Mouse (Mus musculus) forebrain, embryonic 12.5 days (tissue): ENCODE results near the gene Apod. TPM values are rescaled to one million over a fixed set of nuclear protein-coding genes. Genes with fewer than 3 reads are reported as not detected.
A peak's percentile ranks its signal among the peaks of the same experiment; 100 is the strongest.
"Not testable (repeated sequence)": the region's sequence is repeated elsewhere in the genome, so short reads cannot be mapped to it uniquely, and the experiment has no call there.

Source experiments
- ATAC-seq: fragments of 200-750 bp; cut with Nextera tagmentation; 2 replicates; pipeline ENCODE4 v1.8.0; 2017; ENCODE audit warnings: moderate TSS enrichment; ENCODE audit not compliant: low FRiP score
- H3K27ac ChIP-seq: fragments of 300-500 bp; sonication (generic); 2 replicates; pipeline ENCODE4 v1.5.1; 2016; ENCODE audit warnings: mild to moderate bottlenecking
- H3K27me3 ChIP-seq: fragments of 300-500 bp; sonication (generic); 2 replicates; pipeline ENCODE4 v1.6.1; 2016; ENCODE audit warnings: mild to moderate bottlenecking
- H3K36me3 ChIP-seq: fragments of 300-500 bp; sonication (generic); replicated peaks from 2 replicates; pipeline ENCODE4 v1.6.1; 2016; ENCODE audit warnings: mild to moderate bottlenecking
- H3K4me1 ChIP-seq: fragments of 300-500 bp; sonication (generic); 2 replicates; pipeline ENCODE4 v1.6.1; 2016
- H3K4me2 ChIP-seq: fragments of 300-500 bp; sonication (generic); 2 replicates; pipeline ENCODE4 v1.6.1; 2016; ENCODE audit warnings: mild to moderate bottlenecking, moderate library complexity
- H3K4me3 ChIP-seq: fragments of 300-500 bp; sonication (generic); replicated peaks from 2 replicates; pipeline ENCODE4 v1.5.1; 2016; ENCODE audit warnings: mild to moderate bottlenecking
- H3K9ac ChIP-seq: fragments of 300-500 bp; sonication (generic); 2 replicates; pipeline ENCODE4 v1.6.1; 2016; ENCODE audit warnings: mild to moderate bottlenecking
- H3K9me3 ChIP-seq: fragments of 300-500 bp; sonication (generic); 2 replicates; pipeline ENCODE4 v1.6.1; 2016
- WGBS: fragments of 180-500 bp; shearing (Covaris S2); methylation state at CpG from one replicate; pipeline ENCODE4 v1.1.7; 2016; 5-methylcytosine and 5-hydroxymethylcytosine counted together
- polyA plus RNA-seq: library from polyadenylated mRNA; unstranded; fragments of >200 nt; fragmentation: Nextera tagmentation; extraction: Ambion mirVana; gene quantifications from 2 replicates; pipeline ENCODE4 v1.2.1, GENCODE M21; 2016

Gene Apod
- polyA plus RNA-seq, 1 experiment from 2014 or later: 41.7 TPM

GRCm38 (mm10) chr16:31319723-31320122 lies 5.1 kb upstream of the Apod start:
- not testable (repeated sequence) for H3K9ac ChIP-seq, ATAC-seq, H3K36me3 ChIP-seq, H3K4me3 ChIP-seq, H3K27ac ChIP-seq, H3K9me3 ChIP-seq, H3K27me3 ChIP-seq, H3K4me2 ChIP-seq
- 82% methylated on average over 3 of the region's 3 CpGs for WGBS
- peaks cover 14% of the 10 kb centered on the region for H3K4me1 ChIP-seq

- Histone ChIP-seq H3K4me3 (no peak overlapping the region), H3K9me3 (no peaks in the 10 kb centered on the region), H3K4me2 (no peak overlapping the region), H3K36me3 (no peaks in the 10 kb centered on the region), H3K4me1 (peaks cover 16% of the 10 kb centered on the region), H3K9ac (no peak overlapping the region), H3K27me3 (no peaks in the 10 kb centered on the region), H3K27ac (no peak overlapping the region)
- WGBS: 76% methylated on average over 4 of the region's 4 CpGs
- no peak for ATAC-seq
Observed at GRCm38 (mm10) chr16:31319316-31319715, 4.7 kb upstream of the Apod start.

DNA sequence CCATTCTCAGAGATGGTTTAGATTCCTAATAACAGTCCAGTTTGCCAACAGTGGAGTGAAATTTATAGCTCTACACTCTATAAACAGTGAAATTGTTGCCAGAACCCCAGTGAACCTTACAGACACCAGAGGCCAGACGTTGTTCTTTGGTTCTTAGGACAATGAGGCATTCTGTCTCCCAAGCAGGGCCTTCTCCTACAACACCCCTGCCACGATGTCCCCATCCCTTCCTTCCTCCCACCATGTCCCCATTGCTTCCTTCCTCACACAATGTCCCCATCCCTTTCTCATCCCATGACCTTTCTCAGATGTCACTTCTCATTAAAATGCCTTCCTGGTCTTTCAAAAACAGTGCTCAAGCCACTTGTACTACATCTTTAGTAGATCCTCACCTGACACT lies 3.8 kb upstream of the Apod start:
- H3K9ac ChIP-seq: no peak overlapping the region
- peaks cover 21% of the 10 kb centered on the region for H3K4me1 ChIP-seq
- H3K27ac ChIP-seq: no peak overlapping the region
- H3K4me3 ChIP-seq: no peak overlapping the region
- 83% methylated on average over 2 of the region's 2 CpGs for WGBS
- no peaks in the 10 kb centered on the region for H3K27me3 ChIP-seq
- no peaks in the 10 kb centered on the region for H3K9me3 ChIP-seq
- no peak for ATAC-seq
- H3K36me3 ChIP-seq: no peaks in the 10 kb centered on the region
- H3K4me2 ChIP-seq: no peak overlapping the region

GRCm38 (mm10) chr16:31316246-31317143 lies 1.9 kb upstream of the Apod start:
- 0 out of 2 replicates have a peak overlapping the region, but pooled peaks have one; percentile 31 for H3K27ac ChIP-seq

DNA sequence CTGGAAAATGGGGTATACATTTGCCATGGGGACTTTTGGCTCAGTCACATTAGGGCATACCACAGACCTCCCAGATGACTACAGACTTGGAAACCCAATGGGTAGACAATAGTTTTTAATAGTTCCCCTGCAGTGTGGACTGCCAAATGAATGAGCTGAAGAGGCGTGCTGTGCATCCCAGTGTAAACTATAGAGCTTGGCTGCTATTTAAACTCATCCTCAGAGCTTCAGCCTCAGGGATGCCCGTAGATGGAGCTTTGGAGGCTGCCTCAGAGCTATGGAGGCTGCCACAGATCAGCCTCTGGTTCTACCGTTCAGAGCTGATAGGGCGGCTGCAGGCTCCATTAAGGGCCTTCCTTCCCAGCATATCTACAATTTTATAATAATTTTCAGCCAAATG lies 686 bp upstream of the Apod start:
- Histone ChIP-seq H3K4me1 (peaks cover 11% of the 10 kb centered on the region), H3K36me3 (no peaks in the 10 kb centered on the region), H3K4me2 (no peak overlapping the region), H3K9me3 (no peaks in the 10 kb centered on the region), H3K27me3 (no peaks in the 10 kb centered on the region), H3K27ac (no peak overlapping the region), H3K4me3 (no peak overlapping the region), H3K9ac (no peak overlapping the region)
- WGBS: 78% methylated on average over 4 of the region's 4 CpGs
- no peak for ATAC-seq

More at GRCm38 (mm10) chr16:31316246-31317143, 1.9 kb upstream of the Apod start:
- not testable (repeated sequence) for H3K4me3 ChIP-seq, H3K4me2 ChIP-seq, ATAC-seq, H3K9me3 ChIP-seq, H3K27me3 ChIP-seq, H3K36me3 ChIP-seq, H3K9ac ChIP-seq
- peaks cover 16% of the 10 kb centered on the region for H3K4me1 ChIP-seq
- 72% methylated on average over 12 of the region's 12 CpGs for whole genome bisulfite sequencing

- Histone ChIP-seq H3K36me3 (no peaks in the 10 kb centered on the region), H3K9me3 (no peaks in the 10 kb centered on the region), H3K27ac (no peak overlapping the region), H3K27me3 (no peaks in the 10 kb centered on the region), H3K9ac (no peak overlapping the region), H3K4me1 (peaks cover 11% of the 10 kb centered on the region), H3K4me3 (no peak overlapping the region), H3K4me2 (no peak overlapping the region)
- 78% methylated on average over 2 of the region's 2 CpGs for WGBS
- no peak for ATAC-seq
Observed at GRCm38 (mm10) chr16:31313611-31314010, 997 bp downstream of the Apod start.

DNA sequence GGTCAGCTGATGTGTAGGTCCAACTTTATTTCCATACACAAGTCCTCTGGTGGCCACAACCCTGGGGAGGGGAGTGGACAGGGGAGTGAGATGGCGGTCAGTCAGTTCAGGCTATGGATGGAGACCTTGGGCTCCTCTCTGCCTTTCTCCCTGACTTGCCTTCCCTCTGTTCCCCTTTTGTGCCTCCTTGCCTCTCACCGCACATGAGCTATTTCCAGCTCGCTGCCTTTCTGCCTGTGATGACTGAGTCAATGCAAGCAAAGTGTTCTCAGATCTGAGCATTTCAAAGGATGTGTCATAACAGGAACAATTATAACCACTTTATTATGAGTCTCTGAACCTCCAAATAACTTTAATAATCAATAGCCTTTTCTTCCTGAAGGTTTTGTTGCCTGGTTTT lies 2.3 kb downstream of the Apod start:
- Histone ChIP-seq H3K9ac (no peak overlapping the region), H3K4me3 (no peak overlapping the region), H3K4me2 (no peak overlapping the region), H3K27ac (no peak overlapping the region), H3K36me3 (no peaks in the 10 kb centered on the region), H3K27me3 (no peaks in the 10 kb centered on the region), H3K9me3 (no peaks in the 10 kb centered on the region), H3K4me1 (peaks cover 11% of the 10 kb centered on the region)
- no peak for ATAC-seq
- WGBS: 68% methylated on average over 3 of the region's 3 CpGs

GRCm38 (mm10) chr16:31305199-31305919 lies 9.2 kb downstream of the Apod start:
- no peaks in the 10 kb centered on the region for H3K36me3 ChIP-seq
- WGBS: 76% methylated on average over 5 of the region's 5 CpGs
- no peak overlapping the region for H3K9ac ChIP-seq
- ATAC-seq: no peak
- no peaks in the 10 kb centered on the region for H3K27me3 ChIP-seq
- no peak overlapping the region for H3K4me2 ChIP-seq
- peaks cover 10% of the 10 kb centered on the region for H3K4me1 ChIP-seq
- no peak overlapping the region for H3K4me3 ChIP-seq
- H3K27ac ChIP-seq: no peak overlapping the region
- no peaks in the 10 kb centered on the region for H3K9me3 ChIP-seq

GRCm38 (mm10) chr16:31303276-31303675 lies 11.3 kb downstream of the Apod start:
- H3K9me3 ChIP-seq: no peaks in the 10 kb centered on the region

DNA sequence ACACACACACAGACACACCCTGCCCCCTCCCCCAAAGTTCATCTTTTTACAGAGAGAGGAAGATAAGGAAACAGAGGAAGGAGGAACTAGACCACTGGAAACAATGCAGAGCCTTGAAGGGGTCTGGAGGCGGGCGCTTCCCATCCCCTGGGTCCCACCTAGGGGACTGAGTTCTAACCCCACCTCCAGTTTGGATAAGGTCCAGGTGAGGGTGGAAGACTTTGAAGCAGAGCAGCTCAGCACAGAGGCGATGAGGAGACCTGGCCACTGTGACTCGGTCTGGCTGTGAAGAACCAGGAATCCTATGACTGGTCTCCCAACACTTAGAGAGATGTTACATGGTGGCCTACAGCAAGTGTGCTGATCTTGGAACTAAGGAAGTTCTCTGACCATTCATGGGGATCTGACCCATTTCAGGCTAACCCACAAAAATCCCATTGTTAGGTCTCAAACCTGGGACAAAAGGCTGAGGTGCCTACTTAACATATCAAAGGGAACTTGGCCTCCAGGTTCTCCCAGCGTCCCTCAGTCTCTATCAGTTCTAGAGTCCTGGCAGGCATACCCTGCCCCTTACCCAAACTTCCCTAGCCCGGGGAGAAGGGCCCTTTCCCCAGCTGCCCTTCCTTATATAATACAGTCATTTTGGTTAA lies 13.6 kb downstream of the Apod start:
- ATAC-seq: no peak
- Histone ChIP-seq H3K27ac (no peak overlapping the region), H3K27me3 (no peaks in the 10 kb centered on the region; the same call in 1 of the 2 replicates), H3K36me3 (no peaks in the 10 kb centered on the region), H3K4me1 (peaks cover 25% of the 10 kb centered on the region), H3K4me3 (no peak overlapping the region), H3K9me3 (no peaks in the 10 kb centered on the region), H3K9ac (no peak overlapping the region), H3K4me2 (no peak overlapping the region)
- 64% methylated on average over 6 of the region's 6 CpGs for WGBS

More at GRCm38 (mm10) chr16:31303276-31303675, 11.3 kb downstream of the Apod start:
- H3K4me3 ChIP-seq: no peak overlapping the region
- no peak overlapping the region for H3K4me2 ChIP-seq
- WGBS: 79% methylated on average over 10 of the region's 10 CpGs
- H3K9ac ChIP-seq: no peak overlapping the region
- no peak overlapping the region for H3K27ac ChIP-seq
- no peak for ATAC-seq
- no peaks in the 10 kb centered on the region for H3K36me3 ChIP-seq
- H3K4me1 ChIP-seq: peaks cover 25% of the 10 kb centered on the region
- H3K27me3 ChIP-seq: no peaks in the 10 kb centered on the region; the same call in 1 of the 2 replicates

DNA sequence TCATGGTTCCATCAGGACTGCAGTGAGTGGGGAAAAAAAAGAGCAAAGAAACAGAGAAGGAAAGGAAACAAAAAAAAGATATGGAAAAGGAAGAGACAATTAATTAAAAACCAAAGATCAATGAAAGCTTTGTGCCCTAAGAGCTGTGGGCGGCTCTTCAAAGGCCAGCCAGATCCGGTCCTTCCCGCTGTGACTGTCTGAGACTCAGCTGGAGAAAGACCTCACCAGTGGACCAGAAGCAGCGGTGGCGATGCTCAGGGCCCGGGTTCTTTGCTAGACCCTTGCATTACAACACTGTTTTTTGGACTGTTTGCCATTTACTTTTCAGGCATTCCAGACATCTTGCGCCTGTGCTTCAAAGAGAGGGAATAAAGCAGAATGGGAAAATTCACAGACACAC lies 14.1 kb downstream of the Apod start:
- Histone ChIP-seq H3K4me1 (peaks cover 25% of the 10 kb centered on the region), H3K27ac (0 out of 2 replicates have a peak overlapping the region, but pooled peaks have one; percentile 6), H3K27me3 (no peaks in the 10 kb centered on the region; the same call in 1 of the 2 replicates), H3K9me3 (no peaks in the 10 kb centered on the region), H3K4me3 (no peak overlapping the region), H3K36me3 (no peaks in the 10 kb centered on the region), H3K9ac (no peak overlapping the region), H3K4me2 (no peak overlapping the region)
- whole genome bisulfite sequencing: 25% methylated on average over 7 of the region's 7 CpGs
- ATAC-seq: no peak

DNA sequence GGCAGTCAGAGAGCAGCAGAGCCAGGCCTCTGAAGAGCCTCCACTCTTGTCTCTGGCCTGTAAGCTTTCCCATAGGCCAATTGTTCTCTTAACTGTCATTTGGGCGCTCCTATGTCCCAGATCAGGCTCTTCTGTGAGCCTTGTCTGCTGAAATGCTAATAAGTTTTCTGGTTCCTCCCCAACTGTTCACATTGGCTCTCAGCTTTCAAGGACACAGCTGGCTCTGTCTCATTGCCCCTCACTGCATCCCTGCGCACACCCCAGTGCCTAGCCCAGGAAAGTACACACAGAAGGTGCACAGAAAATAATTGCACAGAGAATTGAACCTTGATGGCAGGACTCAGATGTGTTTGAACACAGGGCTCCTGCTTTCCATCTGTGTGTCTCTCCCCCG lies 14.7 kb downstream of the Apod start:
- no peak overlapping the region for H3K4me2 ChIP-seq
- no peaks in the 10 kb centered on the region for H3K9me3 ChIP-seq
- 24% methylated on average over 3 of the region's 3 CpGs for WGBS
- H3K4me3 ChIP-seq: no peak overlapping the region
- H3K27me3 ChIP-seq: no peaks in the 10 kb centered on the region; the same call in 1 of the 2 replicates
- H3K4me1 ChIP-seq: peaks cover 25% of the 10 kb centered on the region
- no peak for ATAC-seq
- no peaks in the 10 kb centered on the region for H3K36me3 ChIP-seq
- 0 out of 2 replicates have a peak overlapping the region, but pooled peaks have one; percentile 6 for H3K27ac ChIP-seq
- no peak overlapping the region for H3K9ac ChIP-seq
